Mouse (Mus musculus): ENCODE measurements around the gene Rap2a. TPM values are rescaled to one million over a fixed set of nuclear protein-coding genes. Genes with fewer than 3 reads are reported as not detected.

Gene Rap2a
- polyA plus RNA-seq, 1 experiment from 2014 or later: 17.2 TPM

GRCm38 (mm10) chr14:120500791-120501190 is 22.5 kb downstream of the Rap2a start:
- H3K4me3 ChIP-seq: no peak overlapping the region
- peaks cover 5% of the 10 kb centered on the region for H3K4me1 ChIP-seq
- H3K9ac ChIP-seq: no peak overlapping the region
- no peak overlapping the region for H3K4me2 ChIP-seq
- ATAC-seq (ENCODE audit: insufficient number of reproducible peaks, low FRiP score, low TSS enrichment, low read depth): no peak
- H3K27me3 ChIP-seq: no peaks in the 10 kb centered on the region
- no peaks in the 10 kb centered on the region; the same call in 1 of the 2 replicates for H3K36me3 ChIP-seq
- H3K9me3 ChIP-seq: no peaks in the 10 kb centered on the region
- no peak overlapping the region for H3K27ac ChIP-seq
- 93% methylated on average over 5 of the region's 5 CpGs for WGBS

DNA sequence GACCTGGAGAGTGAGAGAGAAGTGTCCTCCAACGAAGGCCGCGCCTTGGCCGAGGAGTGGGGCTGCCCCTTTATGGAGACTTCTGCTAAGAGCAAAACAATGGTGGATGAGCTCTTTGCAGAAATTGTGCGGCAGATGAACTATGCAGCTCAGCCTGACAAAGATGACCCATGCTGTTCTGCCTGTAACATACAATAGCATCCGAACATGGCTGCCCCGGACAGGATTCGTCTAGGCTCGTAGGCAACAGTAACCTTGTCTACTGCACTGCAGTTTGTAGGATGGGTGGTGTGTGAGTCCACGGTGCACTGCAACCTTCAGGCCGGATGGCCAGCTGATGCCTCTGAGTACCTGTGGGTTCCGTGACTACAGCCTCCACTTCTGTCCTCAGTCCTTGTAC is 25.4 kb downstream of the Rap2a start:
- H3K4me3 ChIP-seq: no peak overlapping the region
- H3K27me3 ChIP-seq: no peaks in the 10 kb centered on the region
- H3K27ac ChIP-seq: no peak overlapping the region
- no peak overlapping the region for H3K9ac ChIP-seq
- H3K4me1 ChIP-seq: no peaks in the 10 kb centered on the region; the same call in 1 of the 2 replicates
- no peaks in the 10 kb centered on the region for H3K9me3 ChIP-seq
- 92% methylated on average over 12 of the region's 12 CpGs for WGBS
- H3K4me2 ChIP-seq: no peak overlapping the region
- ATAC-seq (ENCODE audit: insufficient number of reproducible peaks, low FRiP score, low TSS enrichment, low read depth): no peak
- peaks cover 2% of the 10 kb centered on the region; the same call in 1 of the 2 replicates for H3K36me3 ChIP-seq

- H3K27me3 ChIP-seq: no peaks in the 10 kb centered on the region
- no peak overlapping the region for H3K9ac ChIP-seq
- H3K4me2 ChIP-seq: no peak overlapping the region
- no peak overlapping the region for H3K27ac ChIP-seq
- WGBS: 77% methylated on average over 12 of the region's 12 CpGs
- no peak for ATAC-seq (ENCODE audit: insufficient number of reproducible peaks, low FRiP score, low TSS enrichment, low read depth)
- no peaks in the 10 kb centered on the region for H3K9me3 ChIP-seq
- H3K4me1 ChIP-seq: no peaks in the 10 kb centered on the region; the same call in 1 of the 2 replicates
- H3K36me3 ChIP-seq: peaks cover 2% of the 10 kb centered on the region; the same call in 1 of the 2 replicates
- H3K4me3 ChIP-seq: no peak overlapping the region
Observed at GRCm38 (mm10) chr14:120504423-120504822, 26.2 kb downstream of the Rap2a start.

- peaks cover 2% of the 10 kb centered on the region; the same call in 1 of the 2 replicates for H3K36me3 ChIP-seq
- no peak overlapping the region for H3K27ac ChIP-seq
- no peak overlapping the region for H3K9ac ChIP-seq
- no peak overlapping the region for H3K4me2 ChIP-seq
- H3K4me1 ChIP-seq: no peaks in the 10 kb centered on the region; the same call in 1 of the 2 replicates
- H3K9me3 ChIP-seq: no peaks in the 10 kb centered on the region
- H3K4me3 ChIP-seq: no peak overlapping the region
- no peak for ATAC-seq (ENCODE audit: insufficient number of reproducible peaks, low FRiP score, low TSS enrichment, low read depth)
- WGBS: 92% methylated on average over 18 of the region's 18 CpGs
- H3K27me3 ChIP-seq: no peaks in the 10 kb centered on the region
Observed at GRCm38 (mm10) chr14:120504928-120505461, 26.8 kb downstream of the Rap2a start.

DNA sequence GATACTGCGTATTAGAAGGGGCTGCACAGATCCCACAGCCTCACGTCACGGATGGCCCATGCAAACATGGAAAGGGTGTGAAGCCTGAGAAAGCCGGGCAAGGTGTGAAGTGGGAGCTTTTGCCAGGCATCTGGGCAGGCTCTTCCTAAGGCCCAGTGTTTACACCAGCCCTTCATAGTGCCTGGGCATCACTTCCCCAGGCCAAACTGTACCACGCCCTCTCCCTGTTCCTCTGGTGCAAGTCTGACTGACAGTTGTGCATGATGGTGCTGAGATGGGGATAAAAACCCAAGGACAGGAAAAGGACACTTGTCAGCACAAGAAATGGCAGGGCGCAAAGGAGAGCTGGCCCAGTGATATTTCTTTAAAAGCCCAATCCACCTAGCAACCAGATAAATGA is 27.7 kb downstream of the Rap2a start:
- Histone ChIP-seq H3K9ac (no peak overlapping the region), H3K27ac (no peak overlapping the region), H3K36me3 (peaks cover 2% of the 10 kb centered on the region; the same call in 1 of the 2 replicates), H3K27me3 (no peaks in the 10 kb centered on the region), H3K4me2 (no peak overlapping the region), H3K9me3 (no peaks in the 10 kb centered on the region), H3K4me1 (no peaks in the 10 kb centered on the region; the same call in 1 of the 2 replicates), H3K4me3 (no peak overlapping the region)
- 92% methylated on average over 6 of the region's 6 CpGs for WGBS
- no peak for ATAC-seq (ENCODE audit: insufficient number of reproducible peaks, low FRiP score, low TSS enrichment, low read depth)

DNA sequence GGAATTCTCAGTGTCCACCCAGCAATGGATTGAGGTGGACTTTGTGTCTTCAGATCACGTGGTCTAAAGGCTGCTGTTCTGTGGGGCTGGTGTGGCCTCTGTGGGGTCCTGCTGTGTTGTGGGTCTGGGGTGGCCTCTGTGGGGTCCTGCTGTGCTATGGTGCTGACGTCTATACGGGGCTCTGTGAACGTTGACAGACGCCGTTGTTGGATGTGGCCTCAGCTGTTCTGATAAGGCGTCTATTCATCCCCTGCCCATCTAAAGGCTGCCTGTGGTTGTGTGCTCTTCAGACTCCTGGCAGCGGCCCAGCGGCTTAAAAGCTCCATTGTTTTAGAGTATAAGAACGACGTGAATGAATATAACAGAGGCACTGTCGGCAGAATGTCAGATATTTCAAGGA is 29.3 kb downstream of the Rap2a start:
- ATAC-seq (ENCODE audit: insufficient number of reproducible peaks, low FRiP score, low TSS enrichment, low read depth): no peak
- 61% methylated on average over 12 of the region's 12 CpGs for WGBS
- Histone ChIP-seq H3K9ac (no peak overlapping the region), H3K9me3 (no peaks in the 10 kb centered on the region), H3K4me3 (no peak overlapping the region), H3K27ac (no peak overlapping the region), H3K4me2 (no peak overlapping the region), H3K27me3 (no peaks in the 10 kb centered on the region), H3K4me1 (no peaks in the 10 kb centered on the region; the same call in 1 of the 2 replicates), H3K36me3 (peaks cover 2% of the 10 kb centered on the region; the same call in 1 of the 2 replicates)

- Histone ChIP-seq H3K9me3 (no peaks in the 10 kb centered on the region), H3K9ac (no peak overlapping the region), H3K27ac (no peak overlapping the region), H3K36me3 (peaks cover 2% of the 10 kb centered on the region; the same call in 1 of the 2 replicates), H3K4me1 (no peaks in the 10 kb centered on the region; the same call in 1 of the 2 replicates), H3K4me3 (no peak overlapping the region), H3K27me3 (no peaks in the 10 kb centered on the region), H3K4me2 (no peak overlapping the region)
- ATAC-seq (ENCODE audit: insufficient number of reproducible peaks, low FRiP score, low TSS enrichment, low read depth): no peak
- WGBS: 88% methylated on average over 16 of the region's 16 CpGs
Observed at GRCm38 (mm10) chr14:120508566-120509365, 30.5 kb downstream of the Rap2a start.

- Histone ChIP-seq H3K27ac (no peak overlapping the region), H3K9ac (no peak overlapping the region)
Observed at GRCm38 (mm10) chr14:120509366-120509640, 31.1 kb downstream of the Rap2a start.

DNA sequence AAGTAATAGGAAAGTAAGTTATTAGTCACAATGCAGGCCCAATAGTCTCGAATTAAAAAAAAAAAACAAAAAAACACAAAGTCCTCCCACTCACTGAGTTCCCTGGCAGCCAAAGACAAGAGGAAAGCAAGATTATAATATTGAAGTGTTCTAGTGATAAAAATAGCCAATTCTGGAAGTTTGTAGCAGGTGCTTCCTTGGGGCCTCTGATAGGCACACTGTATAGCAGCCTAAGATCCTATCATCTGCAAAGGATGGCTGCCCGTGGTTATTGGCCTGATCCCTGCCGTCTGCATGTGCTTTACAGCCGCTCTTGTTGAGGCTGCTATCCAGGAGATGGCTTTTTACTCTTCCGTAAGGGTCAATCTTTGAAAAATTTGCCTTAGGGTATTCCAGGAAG is 33.6 kb downstream of the Rap2a start:
- H3K4me2 ChIP-seq: no peak overlapping the region
- 64% methylated on average over 5 of the region's 5 CpGs for WGBS
- H3K9me3 ChIP-seq: no peaks in the 10 kb centered on the region
- ATAC-seq (ENCODE audit: insufficient number of reproducible peaks, low FRiP score, low TSS enrichment, low read depth): no peak
- H3K27me3 ChIP-seq: no peaks in the 10 kb centered on the region
- no peak overlapping the region for H3K27ac ChIP-seq
- no peak overlapping the region for H3K9ac ChIP-seq
- 0 out of 2 replicates have a peak, but pooled peaks cover 2% of the 10 kb centered on the region for H3K36me3 ChIP-seq
- H3K4me1 ChIP-seq: no peaks in the 10 kb centered on the region; the same call in 1 of the 2 replicates
- H3K4me3 ChIP-seq: no peak overlapping the region

More at GRCm38 (mm10) chr14:120509366-120509640, 31.1 kb downstream of the Rap2a start:
- no peaks in the 10 kb centered on the region for H3K27me3 ChIP-seq
- ATAC-seq (ENCODE audit: insufficient number of reproducible peaks, low FRiP score, low TSS enrichment, low read depth): no peak
- no peaks in the 10 kb centered on the region for H3K9me3 ChIP-seq
- H3K4me1 ChIP-seq: no peaks in the 10 kb centered on the region; the same call in 1 of the 2 replicates
- peaks cover 2% of the 10 kb centered on the region; the same call in 1 of the 2 replicates for H3K36me3 ChIP-seq
- 79% methylated on average over 5 of the region's 5 CpGs for WGBS
- no peak overlapping the region for H3K4me3 ChIP-seq
- no peak overlapping the region for H3K4me2 ChIP-seq

DNA sequence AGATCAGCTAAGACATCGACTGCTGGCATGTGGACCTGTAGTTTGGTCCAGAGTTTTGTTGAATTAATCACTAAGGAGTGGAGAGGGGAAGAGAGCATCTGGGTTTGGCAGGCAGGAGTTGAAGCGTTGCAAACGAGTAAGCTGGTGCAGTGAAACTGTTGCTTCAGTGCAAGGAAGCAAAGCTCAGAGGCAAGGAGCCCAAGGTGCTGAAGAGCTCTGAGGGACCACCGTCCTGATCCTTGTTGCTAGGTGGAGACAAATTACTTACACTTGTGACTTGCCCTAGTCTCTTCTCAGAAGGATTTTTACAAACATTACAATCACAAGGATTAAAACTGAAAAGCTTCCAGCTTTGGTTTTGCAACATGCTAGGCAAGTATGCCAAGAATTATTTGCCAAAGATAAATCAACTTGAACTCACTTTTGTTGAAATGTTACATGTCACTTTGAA is 36.6 kb downstream of the Rap2a start:
- H3K27ac ChIP-seq: no peak overlapping the region
- 45% methylated on average over 4 of the region's 4 CpGs for WGBS

GRCm38 (mm10) chr14:120515376-120515775 is 37.1 kb downstream of the Rap2a start:
- Histone ChIP-seq H3K27ac (no peak overlapping the region), H3K4me3 (no peak overlapping the region), H3K36me3 (no peaks in the 10 kb centered on the region), H3K27me3 (no peaks in the 10 kb centered on the region), H3K9me3 (no peaks in the 10 kb centered on the region), H3K4me2 (no peak overlapping the region), H3K9ac (no peak overlapping the region), H3K4me1 (no peaks in the 10 kb centered on the region)
- 85% methylated on average over 1 of the region's 1 CpGs for WGBS
- no peak for ATAC-seq (ENCODE audit: insufficient number of reproducible peaks, low FRiP score, low TSS enrichment, low read depth)

More for the DNA sequence above, 36.6 kb downstream of the Rap2a start:
- Histone ChIP-seq H3K9ac (no peak overlapping the region), H3K4me1 (no peaks in the 10 kb centered on the region), H3K4me2 (no peak overlapping the region), H3K36me3 (no peaks in the 10 kb centered on the region), H3K27me3 (no peaks in the 10 kb centered on the region), H3K4me3 (no peak overlapping the region), H3K9me3 (no peaks in the 10 kb centered on the region)
- no peak for ATAC-seq (ENCODE audit: insufficient number of reproducible peaks, low FRiP score, low TSS enrichment, low read depth)

GRCm38 (mm10) chr14:120518706-120519105 is 40.5 kb downstream of the Rap2a start:
- no peak overlapping the region for H3K4me3 ChIP-seq
- H3K4me2 ChIP-seq: no peak overlapping the region
- H3K4me1 ChIP-seq: no peaks in the 10 kb centered on the region
- no peak overlapping the region for H3K27ac ChIP-seq
- no peak for ATAC-seq (ENCODE audit: insufficient number of reproducible peaks, low FRiP score, low TSS enrichment, low read depth)
- no peaks in the 10 kb centered on the region for H3K27me3 ChIP-seq
- WGBS: 72% methylated on average over 5 of the region's 5 CpGs
- no peaks in the 10 kb centered on the region for H3K9me3 ChIP-seq
- H3K9ac ChIP-seq: no peak overlapping the region
- H3K36me3 ChIP-seq: no peaks in the 10 kb centered on the region
